Mouse (Mus musculus) spleen, postnatal 10 days (tissue): ENCODE data around the gene Aspm.
A peak's percentile ranks its signal among the peaks of the same experiment; 100 is the strongest.
"Not testable (repeated sequence)": the region's sequence is repeated elsewhere in the genome, so short reads cannot be mapped to it uniquely, and the experiment has no call there.

ENCODE experiments used
- DNase-seq, 2 experiments: peaks; one replicate each; pipeline ENCODE4 v3.0.0; 2021 to 2022; ENCODE audit warnings: low spot score in 2 of 2

Aspm gene

DNA sequence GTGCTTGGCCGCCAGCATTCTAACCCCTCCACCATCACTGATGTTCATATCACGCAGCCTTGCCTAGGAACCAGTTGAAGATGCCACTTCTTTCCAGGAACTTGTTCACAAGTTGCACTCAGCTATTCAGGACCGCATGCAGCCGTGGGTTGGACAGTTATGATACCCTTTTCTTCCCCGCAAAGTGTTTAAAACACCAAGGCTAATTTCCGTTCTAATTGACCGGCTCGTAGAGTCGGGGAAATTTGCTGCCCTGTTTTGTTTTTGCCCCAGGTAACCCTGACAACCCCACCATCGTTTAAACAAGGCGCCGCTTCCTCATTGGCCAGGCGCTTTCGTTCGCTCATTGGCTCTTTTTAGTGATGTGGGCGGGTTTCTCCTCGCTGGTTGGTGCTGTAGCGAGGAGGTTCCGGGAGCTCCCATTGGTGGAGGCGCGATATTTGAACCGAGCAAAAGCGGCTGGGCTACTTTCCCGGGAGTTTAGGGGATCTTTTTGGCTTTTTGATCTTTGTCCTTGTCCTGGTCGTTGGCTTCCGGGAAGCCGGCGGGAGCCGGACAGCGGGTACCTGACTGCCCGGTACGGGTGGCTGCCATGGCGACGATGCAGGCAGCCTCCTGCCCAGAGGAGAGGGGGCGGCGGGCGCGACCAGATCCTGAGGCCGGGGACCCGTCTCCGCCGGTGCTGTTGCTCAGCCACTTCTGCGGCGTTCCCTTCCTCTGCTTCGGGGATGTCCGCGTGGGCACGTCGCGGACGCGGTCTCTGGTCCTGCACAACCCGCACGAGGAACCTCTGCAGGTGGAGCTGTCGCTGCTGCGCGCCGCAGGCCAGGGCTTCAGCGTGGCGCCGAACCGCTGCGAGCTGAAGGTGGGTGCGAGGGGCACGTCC, at the start of gene Aspm:
Gene Aspm (plus strand): TSS at position 433 of the 886 bp plus-strand sequence.
- peak; percentile 85 to 93 for DNase-seq

DNA sequence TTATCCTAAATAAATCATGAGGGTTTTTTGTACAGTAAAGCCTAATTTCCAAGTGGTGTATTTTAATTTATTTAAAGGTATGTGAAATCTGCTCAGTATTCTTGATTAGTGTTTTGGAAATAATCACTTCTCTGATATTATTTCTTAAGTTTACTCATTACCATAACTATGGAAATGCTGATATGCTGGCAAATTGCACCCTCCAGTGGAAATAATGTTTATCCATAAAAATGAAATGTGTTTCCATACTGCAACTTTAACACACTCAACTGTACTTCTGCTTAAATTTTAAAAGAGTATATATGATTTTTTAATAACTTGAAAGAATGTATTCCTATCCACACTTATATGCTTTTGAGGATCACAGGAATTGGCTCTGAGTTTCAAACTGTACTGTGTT, 48.8 kb upstream of the Aspm start:
- DNase-seq, result no peak

GRCm38 (mm10) chr1:139407701-139408100, 46.9 kb upstream of the Aspm start:
- DNase-seq, result no peak

DNA sequence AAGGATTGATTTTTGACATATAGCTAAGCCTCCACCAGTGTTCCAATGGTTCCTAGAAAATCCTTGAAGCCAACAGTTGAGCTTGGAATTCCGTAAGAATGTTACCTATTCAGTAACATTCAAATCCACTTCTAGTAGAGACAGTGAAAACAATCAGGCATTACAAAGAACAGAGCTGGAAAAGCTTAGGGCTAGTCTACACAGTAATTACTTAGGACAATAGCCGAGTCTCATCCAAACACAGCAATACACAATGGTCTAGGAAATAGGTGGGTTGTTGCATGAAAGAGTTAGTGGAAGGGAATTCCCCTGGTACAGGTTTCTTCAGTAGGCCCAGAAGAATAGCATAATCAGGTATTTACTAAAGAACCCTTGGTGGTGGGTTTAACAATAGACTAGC, 42.2 kb upstream of the Aspm start:
- not testable (repeated sequence) for DNase-seq

DNA sequence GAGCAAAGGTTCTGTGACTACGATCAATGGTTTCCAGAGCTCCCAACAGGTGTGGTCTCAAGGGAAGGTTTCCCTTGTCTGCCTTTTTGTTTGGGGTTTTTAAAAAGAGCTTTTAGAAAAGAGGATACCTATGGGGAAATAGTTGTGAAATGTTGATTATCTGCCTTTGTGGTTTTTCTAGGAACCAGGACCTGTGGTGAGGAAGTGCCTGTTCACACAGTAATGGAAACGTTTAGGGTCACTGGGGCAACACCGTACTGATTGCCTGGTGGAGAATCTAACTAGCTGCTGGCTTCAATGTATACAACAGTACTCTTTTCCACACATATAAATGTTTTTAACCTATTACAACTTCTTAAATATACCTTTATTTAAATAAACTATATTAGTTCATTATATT, 41.1 kb upstream of the Aspm start:
- no peak for DNase-seq

DNA sequence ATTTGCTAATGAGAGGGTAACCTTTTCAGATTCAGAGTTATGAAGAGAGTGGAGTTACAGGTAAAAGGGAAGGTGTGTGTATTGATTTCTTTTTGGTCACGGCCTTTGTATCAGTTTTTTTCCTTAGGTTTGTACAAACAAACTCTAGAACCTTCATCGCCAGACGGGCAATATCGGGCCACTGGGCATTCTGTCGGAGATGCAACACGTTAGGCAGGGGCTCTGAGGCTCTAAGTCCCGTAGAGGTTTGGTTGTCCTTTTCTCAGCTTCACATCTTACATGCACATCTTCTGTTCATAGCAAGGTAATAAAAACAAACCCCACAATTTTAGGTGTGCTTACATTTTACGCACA, 33.1 kb upstream of the Aspm start:
- no peak for DNase-seq

- DNase-seq, result peak; percentile 89
Measured at GRCm38 (mm10) chr1:139421875-139422791, 32.4 kb upstream of the Aspm start, which contains the start of gene Zbtb41. Gene Zbtb41, plus strand, starts transcription at chr1:139422288.

GRCm38 (mm10) chr1:139422941-139423340, 31.6 kb upstream of the Aspm start:
- DNase-seq, result peak in 1 of 2 experiments; percentile 37

GRCm38 (mm10) chr1:139423931-139424330, 30.6 kb upstream of the Aspm start:
- no peak for DNase-seq

GRCm38 (mm10) chr1:139425006-139425405, 29.6 kb upstream of the Aspm start:
- DNase-seq, result no peak

DNA sequence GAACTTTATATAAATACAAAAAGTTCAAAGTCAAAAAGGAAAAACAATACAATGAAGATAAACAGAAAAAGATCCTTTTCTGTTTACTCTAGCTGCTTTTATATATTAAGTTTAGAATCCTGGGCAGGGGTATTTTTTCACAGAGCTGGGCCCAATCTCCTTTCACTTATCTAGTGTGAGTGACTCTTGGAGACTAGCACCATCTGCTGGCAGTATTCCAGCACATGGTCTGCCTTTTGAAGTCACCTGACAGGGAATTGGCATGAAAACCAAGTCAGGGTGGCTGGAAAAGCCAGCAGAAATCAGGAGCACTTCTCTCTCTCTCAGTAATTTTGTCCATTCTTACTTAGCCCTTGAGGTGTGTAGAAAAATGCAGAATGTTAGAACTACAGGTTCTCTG, 16.2 kb upstream of the Aspm start:
- DNase-seq, result peak in 1 of 2 experiments; percentile 34

DNA sequence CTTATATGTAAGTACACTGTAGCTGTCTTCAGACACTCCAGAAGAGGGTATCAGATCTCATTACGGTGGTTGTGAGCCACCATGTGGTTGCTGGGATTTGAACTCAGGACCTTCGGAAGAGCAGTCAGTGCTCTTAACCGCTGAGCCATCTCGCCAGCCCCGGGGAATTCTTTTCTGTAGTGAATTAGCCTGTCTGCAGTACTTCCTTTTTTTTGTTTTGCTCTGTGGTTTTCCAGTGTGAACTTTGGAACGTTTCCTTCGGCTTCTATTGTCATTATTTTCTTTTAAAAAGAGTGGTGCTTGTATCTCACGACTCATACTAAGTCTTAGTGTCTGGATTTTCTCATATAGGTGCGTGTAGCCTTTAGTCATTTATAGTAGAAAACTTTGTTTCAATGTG, 11.5 kb upstream of the Aspm start:
- DNase-seq, result not testable (repeated sequence)

DNA sequence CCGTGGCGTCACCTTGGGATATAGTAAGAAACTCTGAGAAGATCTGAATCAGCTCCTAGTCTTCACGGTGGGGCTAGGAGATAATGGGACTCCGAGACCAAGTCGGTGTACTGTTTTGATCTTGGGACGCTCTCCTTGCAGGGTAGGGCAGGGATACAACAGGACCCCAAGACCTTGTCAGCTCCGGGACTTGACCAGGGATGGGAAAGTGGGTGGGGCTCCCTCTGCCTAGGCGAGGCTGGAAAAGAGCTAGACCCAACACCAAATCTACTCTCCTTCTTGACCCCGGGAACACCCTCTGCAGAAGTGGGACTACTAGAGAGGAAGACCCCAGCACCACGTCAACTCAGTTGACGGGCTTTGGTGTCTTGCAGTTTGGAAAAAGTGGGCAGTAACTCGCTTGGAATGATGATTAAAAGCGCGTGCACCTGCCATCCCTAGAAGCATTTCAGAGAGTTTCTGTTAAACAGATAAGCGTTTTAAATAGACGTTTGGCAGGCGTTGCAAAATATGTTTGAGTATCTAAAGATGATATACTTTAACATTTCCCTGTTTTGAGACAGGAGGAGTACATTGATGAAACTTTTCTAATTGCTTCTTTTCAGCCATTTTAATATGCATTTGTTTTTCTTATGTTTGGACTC, 776 bp downstream of the Aspm start:
- DNase-seq, result peak in 1 of 2 experiments; percentile 60

- no peak for DNase-seq
Measured at GRCm38 (mm10) chr1:139460807-139461206, 6.2 kb downstream of the Aspm start.

DNA sequence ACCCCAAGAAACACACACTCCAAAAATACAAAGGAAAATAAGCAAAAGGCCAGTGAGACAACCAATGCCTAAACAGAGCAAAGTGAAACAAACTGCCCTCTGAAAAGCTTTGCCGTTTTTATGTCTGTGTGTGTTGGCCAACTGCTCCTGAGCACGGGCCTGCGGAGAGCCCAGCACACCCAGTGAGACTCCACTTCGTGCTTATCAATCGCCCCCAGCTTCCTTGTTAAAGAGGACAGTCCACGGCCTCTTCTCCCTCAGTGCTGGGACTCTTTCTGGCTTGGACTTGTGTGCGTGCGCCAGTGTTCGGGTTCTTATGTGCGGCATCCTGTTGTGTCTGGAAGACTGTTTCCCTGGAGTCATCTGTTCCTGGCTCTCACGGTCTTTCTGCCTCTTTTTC, 11.4 kb downstream of the Aspm start:
- no peak for DNase-seq

DNA sequence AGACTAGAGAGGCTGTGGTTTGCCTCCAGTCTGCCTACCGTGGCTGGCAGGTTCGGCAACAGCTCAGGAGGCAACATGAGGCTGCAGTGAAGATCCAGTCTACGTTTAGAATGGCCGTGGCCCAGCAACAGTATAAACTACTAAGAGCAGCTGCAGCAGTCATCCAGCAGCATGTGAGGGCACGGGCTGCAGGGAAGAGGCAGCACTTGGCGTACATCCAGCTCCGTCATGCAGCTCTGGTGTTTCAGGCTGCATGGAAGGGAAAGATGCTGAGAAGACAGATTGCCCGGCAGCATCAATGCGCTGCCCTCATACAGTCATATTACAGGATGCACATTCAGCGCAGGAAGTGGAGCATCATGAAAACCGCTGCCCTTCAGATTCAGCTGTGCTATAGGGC, 24.3 kb downstream of the Aspm start:
- DNase-seq, result no peak

DNA sequence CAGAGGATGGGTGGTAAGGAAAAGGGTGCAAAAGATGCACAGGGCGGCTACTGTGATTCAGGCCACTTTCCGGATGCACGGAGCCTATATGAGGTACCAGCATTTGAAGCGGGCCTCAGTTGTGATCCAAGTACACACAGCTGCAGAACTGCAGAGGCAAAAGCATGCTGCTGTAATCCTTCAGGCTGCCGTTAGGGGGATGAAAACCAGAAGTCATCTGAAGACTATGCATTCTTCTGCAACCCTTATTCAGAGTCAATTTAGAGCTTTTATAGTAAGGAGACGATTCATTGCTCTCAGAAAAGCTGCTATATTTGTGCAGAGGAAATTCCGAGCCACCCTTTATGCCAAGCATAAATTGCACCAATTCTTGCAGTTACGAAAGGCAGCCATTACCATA, 25.7 kb downstream of the Aspm start:
- no peak for DNase-seq

- no peak for DNase-seq
Measured at GRCm38 (mm10) chr1:139481146-139481545, 26.6 kb downstream of the Aspm start.

DNA sequence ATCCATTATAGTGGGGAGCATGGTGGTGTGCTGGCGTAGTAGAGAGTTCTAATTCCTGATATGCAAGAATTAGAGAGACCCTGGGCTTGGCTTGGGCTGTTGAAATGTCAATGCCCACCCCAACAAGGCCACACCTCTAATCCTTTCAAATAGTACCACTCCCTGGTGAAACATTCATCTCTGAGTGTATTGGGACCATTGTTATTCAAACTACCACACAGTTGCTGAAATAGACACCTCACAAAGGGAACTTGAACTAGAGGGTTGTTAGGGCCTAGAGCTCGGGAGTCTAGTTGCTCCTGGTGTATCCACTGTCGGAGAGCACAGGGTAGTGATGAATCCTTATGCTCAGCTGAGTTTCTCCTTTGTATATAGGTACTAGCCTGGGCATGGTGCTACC, 40.1 kb downstream of the Aspm start:
- no peak for DNase-seq

- DNase-seq, result no peak
Measured at GRCm38 (mm10) chr1:139495408-139495807, 40.8 kb downstream of the Aspm start.

DNA sequence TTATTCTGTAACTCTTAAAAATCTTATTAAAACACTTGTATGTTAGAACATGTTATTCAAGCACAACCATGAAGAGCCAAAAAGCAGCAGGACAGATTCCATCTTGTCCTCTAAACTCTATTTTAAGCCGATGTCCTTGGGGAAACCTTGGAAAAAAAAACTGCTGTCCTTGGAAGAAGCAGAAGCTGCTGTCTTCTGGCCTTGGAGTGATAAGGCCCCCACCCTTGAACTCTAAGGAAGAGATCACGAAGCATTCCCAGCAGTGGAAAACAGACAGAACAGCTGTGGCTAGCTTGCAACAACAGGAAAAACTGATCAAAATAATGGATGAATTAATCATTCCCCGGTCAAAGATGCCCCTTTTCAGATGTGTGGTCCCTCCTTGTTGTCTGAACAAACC, 41.6 kb downstream of the Aspm start:
- no peak for DNase-seq

DNA sequence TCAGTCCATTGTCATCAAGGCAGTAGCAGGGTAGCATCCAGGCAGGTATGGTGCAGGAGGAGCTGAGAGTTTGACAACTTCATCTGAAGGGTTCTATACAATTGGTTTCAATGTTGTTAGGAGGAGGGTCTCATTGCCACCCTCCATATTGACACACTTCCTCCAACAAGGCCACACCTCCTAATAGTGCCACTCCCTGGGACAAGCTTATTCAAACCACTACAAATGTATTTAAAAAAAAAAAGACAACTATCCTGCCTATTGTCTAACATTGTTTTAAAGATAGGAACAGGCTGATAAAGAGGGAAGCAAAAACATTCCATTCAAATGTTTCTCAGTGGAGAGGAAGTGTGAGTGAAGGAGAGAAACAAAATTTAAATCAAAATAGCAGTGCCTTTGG, 45.2 kb downstream of the Aspm start:
- no peak for DNase-seq
